Comparison of ENCODE assay signal across 9 mouse cellular contexts in genomic region chr8:57510791-57511315, GRCm38 (mm10). TPM values are rescaled to one million over a fixed set of nuclear protein-coding genes. Genes with fewer than 3 reads are reported as not detected.
DNase-seq lines count a peak whose midpoint lies in the region; ATAC-seq and TF ChIP-seq lines count a peak whose summit lies in the region.
"Had no signal": no experiment of that assay in that cellular context is flagged by ENCODE, and none has a peak within 500 bp of the region (broad histone marks: within the 10 kb centered on the region; RNA-seq: fewer than 3 reads in every experiment).

No protein-coding gene starts in this region.

- no peaks in the 10 kb centered on the region for H3K27me3 ChIP-seq in heart, embryonic 10.5 days (ENCODE audit: insufficient read depth, poor library complexity, severe bottlenecking)
- no peaks in the 10 kb centered on the region for H3K27me3 ChIP-seq in G1E (ENCODE audit: insufficient read depth, low read length)
- H3K27me3 ChIP-seq in hindbrain, embryonic 11.5 days (ENCODE audit: control insufficient read depth, insufficient read depth, low read length), result no peaks in the 10 kb centered on the region

- H3K4me2 ChIP-seq in hindbrain, embryonic 11.5 days (replicated peaks; ENCODE audit: low read depth, low read length), result peak overlapping the region; percentile 86

- H3K27ac ChIP-seq in heart, embryonic 10.5 days, result peak overlapping the region; percentile 96
- peak overlapping the region; percentile 82 for H3K27ac ChIP-seq in hindbrain, embryonic 11.5 days (ENCODE audit: low read depth, low read length)

- no peak for DNase-seq in heart, embryonic 10.5 days (ENCODE audit: low spot score)
- no peak for DNase-seq in heart, adult 11 months
- peak; percentile 28 for DNase-seq in G1E (ENCODE audit: low spot score)
- peak; percentile 45 for DNase-seq in hindbrain, embryonic 11.5 days (ENCODE audit: low spot score)
- DNase-seq in right cerebral cortex, postnatal 36 days (ENCODE audit: low spot score in 2 of 2), result no peak
- DNase-seq in yolk sac, embryonic 10.5 days (ENCODE audit: low spot score), result no peak

- no peak for TF ChIP-seq CTCF in G1E (IDR thresholded peaks at IDR 0.05; ENCODE audit: low read depth, low read length)

- 1% methylated on average over 31 of the region's 31 CpGs for WGBS in heart, embryonic 10.5 days
- WGBS in hindbrain, embryonic 11.5 days, result 2% methylated on average over 31 of the region's 31 CpGs

- H3K4me3 ChIP-seq in heart, embryonic 10.5 days, result peak overlapping the region; percentile 94
- peak overlapping the region; percentile 82 for H3K4me3 ChIP-seq in G1E (ENCODE audit: low read depth, low read length)
- peak overlapping the region; percentile 86 for H3K4me3 ChIP-seq in hindbrain, embryonic 11.5 days (ENCODE audit: low read depth, low read length)

- H3K9me3 ChIP-seq in heart, embryonic 10.5 days, result no peaks in the 10 kb centered on the region
- H3K9me3 ChIP-seq in G1E (replicated peaks), result no peaks in the 10 kb centered on the region
- H3K9me3 ChIP-seq in hindbrain, embryonic 11.5 days (ENCODE audit: control insufficient read depth, low read length), result no peaks in the 10 kb centered on the region

- H3K9ac ChIP-seq in hindbrain, embryonic 11.5 days (ENCODE audit: low read depth, low read length), result peak overlapping the region; percentile 79

- peaks cover 13% of the 10 kb centered on the region; the same call in 1 of the 2 replicates for H3K4me1 ChIP-seq in heart, embryonic 10.5 days
- peaks cover 37% of the 10 kb centered on the region for H3K4me1 ChIP-seq in G1E (ENCODE audit: insufficient read depth, low read depth, low read length)
- no peaks in the 10 kb centered on the region for H3K4me1 ChIP-seq in hindbrain, embryonic 11.5 days (replicated peaks; ENCODE audit: control insufficient read depth, insufficient read depth, low read length)

- no peak for ATAC-seq in G1E (ENCODE audit: extremely low read depth, insufficient number of reproducible peaks, low FRiP score, poor library complexity, severe bottlenecking)
- ATAC-seq in hindbrain, embryonic 11.5 days (ENCODE audit: low FRiP score), result peak; percentile 25
- ATAC-seq in megakaryocyte-erythroid progenitor cell, adult 5-6 weeks (replicated peaks; ENCODE audit: low FRiP score, low TSS enrichment, poor library complexity, severe bottlenecking), result peak; percentile 25
- no peak for ATAC-seq in activated CD4-positive, CD25-positive, alpha-beta regulatory T cell, adult 4 months

- H3K36me3 ChIP-seq in heart, embryonic 10.5 days, result peaks cover 33% of the 10 kb centered on the region
- peaks cover 37% of the 10 kb centered on the region for H3K36me3 ChIP-seq in G1E (replicated peaks)
- no peaks in the 10 kb centered on the region for H3K36me3 ChIP-seq in hindbrain, embryonic 11.5 days (ENCODE audit: control insufficient read depth, insufficient read depth, low read length)

RNA-seq across cellular contexts. Expression of gene Hmgb2, which starts 0.9 kb away (rescaled TPM):
- 284 and 384 TPM in 2 replicates for polyA plus RNA-seq in heart, embryonic 10.5 days (2016; fragmentation: Nextera tagmentation; extraction: Ambion mirVana)
- total RNA-seq in G1E (2014; fragmentation: Nextera tagmentation) (377 and 610 TPM in 2 replicates), G1E (2017) (197 and 208 TPM in 2 replicates)
- polyA plus RNA-seq in G1E (2012), result 118 and 132 TPM in 2 replicates
- 457 and 512 TPM in 2 replicates for polyA plus RNA-seq in hindbrain, embryonic 11.5 days (2014; fragmentation: Nextera tagmentation; extraction: Ambion mirVana)
- 452 and 588 TPM in 2 replicates for total RNA-seq in megakaryocyte-erythroid progenitor cell, adult 5-6 weeks (2014; fragmentation: Nextera tagmentation)
- 396 and 475 TPM in 2 replicates for total RNA-seq in megakaryocyte-erythroid progenitor cell, adult 5-6 weeks (2017)
- 100 to 1,000 TPM; 481 to 544 TPM for polyA plus RNA-seq in activated CD4-positive, CD25-positive, alpha-beta regulatory T cell, adult 4 months (2017; shearing (Covaris generic))

RNA-seq across cellular contexts. Expression of gene Sap30, which starts 23.2 kb away (rescaled TPM):
- 45.3 and 66.4 TPM in 2 replicates for polyA plus RNA-seq in heart, embryonic 10.5 days (2016; fragmentation: Nextera tagmentation; extraction: Ambion mirVana)
- 17.3 and 17.4 TPM in 2 replicates for total RNA-seq in G1E (2014; fragmentation: Nextera tagmentation)
- 55.5 and 79.5 TPM in 2 replicates for total RNA-seq in G1E (2017)
- 24.5 and 30.5 TPM in 2 replicates for polyA plus RNA-seq in G1E (2012)
- polyA plus RNA-seq in hindbrain, embryonic 11.5 days (2014; fragmentation: Nextera tagmentation; extraction: Ambion mirVana), result 109 and 115 TPM in 2 replicates
- total RNA-seq in megakaryocyte-erythroid progenitor cell, adult 5-6 weeks (2014; fragmentation: Nextera tagmentation), result 18.0 and 22.8 TPM in 2 replicates
- 83.8 and 89.2 TPM in 2 replicates for total RNA-seq in megakaryocyte-erythroid progenitor cell, adult 5-6 weeks (2017)
- polyA plus RNA-seq in activated CD4-positive, CD25-positive, alpha-beta regulatory T cell, adult 4 months (2017; shearing (Covaris generic)), result under 1 TPM; 0.94 to 0.99 TPM

RNA-seq across cellular contexts. Expression of gene Scrg1, which starts 55.1 kb away (rescaled TPM):
- polyA plus RNA-seq in heart, embryonic 10.5 days (2016; fragmentation: Nextera tagmentation; extraction: Ambion mirVana), result 0.20 and 0.21 TPM in 2 replicates
- total RNA-seq in G1E (2014; fragmentation: Nextera tagmentation) (not detected in 2 replicates), G1E (2017) (not detected in 2 replicates)
- polyA plus RNA-seq in G1E (2012), result not detected in 2 replicates
- 1.4 and 1.6 TPM in 2 replicates for polyA plus RNA-seq in hindbrain, embryonic 11.5 days (2014; fragmentation: Nextera tagmentation; extraction: Ambion mirVana)
- total RNA-seq in megakaryocyte-erythroid progenitor cell, adult 5-6 weeks (2014; fragmentation: Nextera tagmentation), result not detected in 2 replicates
- not detected in 2 replicates for total RNA-seq in megakaryocyte-erythroid progenitor cell, adult 5-6 weeks (2017)
- polyA plus RNA-seq in activated CD4-positive, CD25-positive, alpha-beta regulatory T cell, adult 4 months (2017; shearing (Covaris generic)), result not detected
- total RNA-seq: hematopoietic stem cell, adult 5-6 weeks had no signal

Comparison
In these comparisons a context has a peak if more than half of its experiments do, and no peak if none do; other contexts are left out.
1. DNase-seq: peak in G1E (single experiment) and hindbrain, embryonic 11.5 days (single experiment); none in heart, embryonic 10.5 days (single experiment), heart, adult 11 months (single experiment), right cerebral cortex, postnatal 36 days (0 of 2) and yolk sac, embryonic 10.5 days (single experiment).
2. ATAC-seq: peak in hindbrain, embryonic 11.5 days (single experiment) and megakaryocyte-erythroid progenitor cell, adult 5-6 weeks (single experiment); none in G1E (single experiment) and activated CD4-positive, CD25-positive, alpha-beta regulatory T cell, adult 4 months (single experiment).
3. RNA of gene Sap30, which starts 23.2 kb away (polyA plus RNA-seq): 109 to 115 TPM in hindbrain, embryonic 11.5 days, 45.3 to 66.4 TPM in heart, embryonic 10.5 days and 24.5 to 30.5 TPM in G1E; 0.94 to 0.99 TPM in activated CD4-positive, CD25-positive, alpha-beta regulatory T cell, adult 4 months; every median in the first group is over 10 times any median in the second.
4. Peak in every context shown above with its lines, with median percentiles within 50 percentile points of each other: H3K4me3 ChIP-seq.